Mouse (Mus musculus) C2C12 (cell line): ENCODE results near the gene Gm42791.

ENCODE experiments used
- CTCF ChIP-seq: IDR thresholded peaks from one replicate; pipeline ENCODE4 v1.5.1; 2011; ENCODE audit not compliant: control insufficient read depth, insufficient read depth, insufficient read length
- MAX ChIP-seq: IDR thresholded peaks from one replicate; pipeline ENCODE4 v1.6.1; 2011; ENCODE audit warnings: mild to moderate bottlenecking, control low read depth
- MYOD1 ChIP-seq: IDR thresholded peaks from one replicate; pipeline ENCODE4 v1.6.1; 2011; ENCODE audit warnings: low read depth; ENCODE audit not compliant: control insufficient read depth, insufficient read length
- USF1 ChIP-seq: IDR thresholded peaks from one replicate; pipeline ENCODE4 v1.6.1; 2011; ENCODE audit warnings: low read depth, mild to moderate bottlenecking, control low read depth, moderate library complexity

GRCm38 (mm10) chr5:148927717-148928223, 67.2 kb downstream of the Gm42791 start:
- TF ChIP-seq CTCF: no peak
- no peak for TF ChIP-seq MAX
- TF ChIP-seq MYOD1: no peak
- no peak for TF ChIP-seq USF1
